Mouse (Mus musculus): ENCODE results near the gene Gm13277. TPM values are rescaled to one million over a fixed set of nuclear protein-coding genes. Genes with fewer than 3 reads are reported as not detected.
"Not testable (repeated sequence)": the region's sequence is repeated elsewhere in the genome, so short reads cannot be mapped to it uniquely, and the experiment has no call there.

Gene Gm13277
- polyA plus RNA-seq, 1 experiment from 2014 or later: not detected

DNA sequence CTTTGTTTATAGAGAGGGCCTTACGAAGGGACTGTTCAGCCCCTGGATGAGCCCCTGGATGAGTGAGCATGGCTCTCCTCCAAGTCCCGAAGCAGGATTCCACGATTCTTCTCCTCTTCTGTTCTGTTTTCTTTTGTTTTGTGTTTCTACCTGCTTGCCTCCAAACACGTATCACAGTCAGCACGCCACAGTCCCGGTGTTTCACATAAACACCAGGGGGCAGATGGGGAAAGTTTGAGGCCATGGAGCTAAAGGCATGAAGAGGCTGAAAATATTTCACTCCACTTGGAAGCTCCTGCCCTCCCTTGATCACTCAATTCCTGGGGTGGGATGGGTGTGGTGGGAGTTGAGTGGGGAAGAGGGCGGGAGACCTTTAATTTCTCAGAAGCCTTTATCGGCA lies 26.7 kb upstream of the Gm13277 start:
- not testable (repeated sequence) for ATAC-seq (ENCODE audit: low FRiP score); H3K27ac ChIP-seq; H3K9ac ChIP-seq; H3K36me3 ChIP-seq; H3K27me3 ChIP-seq; H3K4me2 ChIP-seq (replicated peaks); H3K4me1 ChIP-seq; H3K4me3 ChIP-seq; H3K9me3 ChIP-seq (replicated peaks)
- 63% methylated on average over 6 of the region's 8 CpGs for WGBS

GRCm38 (mm10) chr4:88762341-88762740 lies 26.1 kb upstream of the Gm13277 start:
- H3K4me1 ChIP-seq; H3K9ac ChIP-seq; H3K9me3 ChIP-seq (replicated peaks); H3K4me2 ChIP-seq (replicated peaks); H3K4me3 ChIP-seq; H3K27ac ChIP-seq; H3K27me3 ChIP-seq; ATAC-seq (ENCODE audit: low FRiP score); H3K36me3 ChIP-seq: not testable (repeated sequence)
- WGBS: 54% methylated on average over 9 of the region's 9 CpGs

DNA sequence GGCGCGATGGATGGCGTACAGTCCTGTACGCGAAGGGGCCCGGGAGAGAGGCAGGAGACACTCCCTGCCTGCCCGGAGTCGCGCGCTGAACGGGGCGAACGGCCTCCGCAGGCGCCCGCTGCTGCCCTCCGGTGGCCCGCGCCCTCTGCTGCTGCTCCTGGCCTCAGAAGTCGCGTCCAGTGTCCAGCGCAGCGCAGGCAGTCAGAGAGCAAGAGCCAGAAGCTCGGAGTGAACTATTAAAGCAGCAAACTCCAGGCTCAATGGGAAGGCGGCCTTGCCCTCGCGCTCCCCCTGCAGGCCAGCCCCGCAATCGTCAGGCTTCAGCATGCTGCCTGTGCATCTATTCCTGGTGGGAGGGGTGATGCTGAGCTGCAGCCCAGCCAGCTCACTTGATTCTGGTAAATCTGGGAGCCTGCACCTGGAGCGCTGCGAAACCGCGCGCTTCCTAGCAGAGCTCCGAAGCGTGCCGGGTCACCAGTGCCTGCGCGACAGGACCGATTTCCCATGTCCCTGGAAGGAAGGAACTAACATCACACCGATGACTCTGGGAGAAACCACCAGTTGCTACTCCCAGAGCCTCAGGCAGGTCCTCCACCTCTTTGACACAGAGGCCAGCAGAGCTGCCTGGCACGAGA lies 24.9 kb upstream of the Gm13277 start:
- Histone ChIP-seq H3K4me3 (peak overlapping the region; percentile 30), H3K4me2 (replicated peaks) (peak overlapping the region; percentile 56)
- not testable (repeated sequence) for H3K27ac ChIP-seq; H3K27me3 ChIP-seq; H3K36me3 ChIP-seq; ATAC-seq (ENCODE audit: low FRiP score); H3K9ac ChIP-seq; H3K9me3 ChIP-seq (replicated peaks); H3K4me1 ChIP-seq
- WGBS: 3% methylated on average over 32 of the region's 42 CpGs

DNA sequence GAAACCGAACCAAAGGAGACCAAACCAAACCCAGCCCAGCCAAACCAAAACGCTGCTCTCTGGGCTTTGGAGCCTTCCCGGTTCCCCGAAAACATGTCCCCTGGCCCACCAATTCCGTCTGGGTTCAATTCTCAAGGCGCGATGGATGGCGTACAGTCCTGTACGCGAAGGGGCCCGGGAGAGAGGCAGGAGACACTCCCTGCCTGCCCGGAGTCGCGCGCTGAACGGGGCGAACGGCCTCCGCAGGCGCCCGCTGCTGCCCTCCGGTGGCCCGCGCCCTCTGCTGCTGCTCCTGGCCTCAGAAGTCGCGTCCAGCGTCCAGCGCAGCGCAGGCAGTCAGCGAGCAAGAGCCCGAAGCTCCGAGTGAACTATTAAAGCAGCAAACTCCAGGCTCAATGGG lies 14.9 kb upstream of the Gm13277 start, which contains the start of gene Gm13290:
TSS of gene Gm13290 (plus strand) at position 301 of the 400 bp plus-strand sequence.
- not testable (repeated sequence) for H3K27ac ChIP-seq; H3K4me2 ChIP-seq (replicated peaks); H3K9me3 ChIP-seq (replicated peaks); H3K36me3 ChIP-seq; H3K27me3 ChIP-seq; H3K9ac ChIP-seq; ATAC-seq (ENCODE audit: low FRiP score); H3K4me3 ChIP-seq; H3K4me1 ChIP-seq
- WGBS: no CpG with 5 or more reads among the region's 32 CpGs

DNA sequence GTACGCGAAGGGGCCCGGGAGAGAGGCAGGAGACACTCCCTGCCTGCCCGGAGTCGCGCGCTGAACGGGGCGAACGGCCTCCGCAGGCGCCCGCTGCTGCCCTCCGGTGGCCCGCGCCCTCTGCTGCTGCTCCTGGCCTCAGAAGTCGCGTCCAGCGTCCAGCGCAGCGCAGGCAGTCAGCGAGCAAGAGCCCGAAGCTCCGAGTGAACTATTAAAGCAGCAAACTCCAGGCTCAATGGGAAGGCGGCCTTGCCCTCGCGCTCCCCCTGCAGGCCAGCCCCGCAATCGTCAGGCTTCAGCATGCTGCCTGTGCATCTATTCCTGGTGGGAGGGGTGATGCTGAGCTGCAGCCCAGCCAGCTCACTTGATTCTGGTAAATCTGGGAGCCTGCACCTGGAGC lies 11.8 kb upstream of the Gm13277 start, which contains the start of gene Gm13289:
TSS of gene Gm13289 (plus strand) at position 301 of the 400 bp plus-strand sequence.
- ATAC-seq (ENCODE audit: low FRiP score); H3K36me3 ChIP-seq: not testable (repeated sequence)
- WGBS: no CpG with 5 or more reads among the region's 29 CpGs

DNA sequence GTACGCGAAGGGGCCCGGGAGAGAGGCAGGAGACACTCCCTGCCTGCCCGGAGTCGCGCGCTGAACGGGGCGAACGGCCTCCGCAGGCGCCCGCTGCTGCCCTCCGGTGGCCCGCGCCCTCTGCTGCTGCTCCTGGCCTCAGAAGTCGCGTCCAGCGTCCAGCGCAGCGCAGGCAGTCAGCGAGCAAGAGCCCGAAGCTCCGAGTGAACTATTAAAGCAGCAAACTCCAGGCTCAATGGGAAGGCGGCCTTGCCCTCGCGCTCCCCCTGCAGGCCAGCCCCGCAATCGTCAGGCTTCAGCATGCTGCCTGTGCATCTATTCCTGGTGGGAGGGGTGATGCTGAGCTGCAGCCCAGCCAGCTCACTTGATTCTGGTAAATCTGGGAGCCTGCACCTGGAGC lies 8.9 kb upstream of the Gm13277 start, which contains the start of gene Gm13272:
TSS of gene Gm13272 (plus strand) at position 301 of the 400 bp plus-strand sequence.
- H3K9ac ChIP-seq; ATAC-seq (ENCODE audit: low FRiP score); H3K36me3 ChIP-seq; H3K9me3 ChIP-seq (replicated peaks); H3K27ac ChIP-seq; H3K27me3 ChIP-seq; H3K4me2 ChIP-seq (replicated peaks); H3K4me3 ChIP-seq; H3K4me1 ChIP-seq: not testable (repeated sequence)
- no CpG with 5 or more reads among the region's 29 CpGs for WGBS

More for the DNA sequence above, 11.8 kb upstream of the Gm13277 start, which contains the start of gene Gm13289:
- not testable (repeated sequence) for H3K4me2 ChIP-seq (replicated peaks); H3K27ac ChIP-seq; H3K4me1 ChIP-seq; H3K4me3 ChIP-seq; H3K27me3 ChIP-seq; H3K9ac ChIP-seq; H3K9me3 ChIP-seq (replicated peaks)

GRCm38 (mm10) chr4:88780320-88780719 lies 8.1 kb upstream of the Gm13277 start:
- H3K4me3 ChIP-seq; H3K4me2 ChIP-seq (replicated peaks); H3K36me3 ChIP-seq; H3K9ac ChIP-seq; H3K9me3 ChIP-seq (replicated peaks); H3K27me3 ChIP-seq; H3K4me1 ChIP-seq; H3K27ac ChIP-seq; ATAC-seq (ENCODE audit: low FRiP score): not testable (repeated sequence)
- WGBS: 57% methylated on average over 14 of the region's 18 CpGs

GRCm38 (mm10) chr4:88781831-88782230 lies 6.6 kb upstream of the Gm13277 start, which contains the start of gene Ifnz:
TSS of gene Ifnz (plus strand) at chr4:88782131.
- H3K9me3 ChIP-seq (replicated peaks); H3K27ac ChIP-seq; ATAC-seq (ENCODE audit: low FRiP score); H3K27me3 ChIP-seq; H3K9ac ChIP-seq; H3K4me1 ChIP-seq; H3K4me3 ChIP-seq; H3K36me3 ChIP-seq: not testable (repeated sequence)
- H3K4me2 ChIP-seq (replicated peaks): peak within 1 kb of the TSS; percentile 41
- WGBS: 12% methylated on average over 5 of the region's 7 CpGs

GRCm38 (mm10) chr4:88782335-88782734 lies 6.1 kb upstream of the Gm13277 start:
- H3K4me2 ChIP-seq (replicated peaks): peak overlapping the region; percentile 41
- not testable (repeated sequence) for H3K9me3 ChIP-seq (replicated peaks); H3K27me3 ChIP-seq; H3K4me3 ChIP-seq; H3K27ac ChIP-seq; H3K9ac ChIP-seq; H3K4me1 ChIP-seq; H3K36me3 ChIP-seq; ATAC-seq (ENCODE audit: low FRiP score)
- 0% methylated on average over 1 of the region's 31 CpGs for WGBS

DNA sequence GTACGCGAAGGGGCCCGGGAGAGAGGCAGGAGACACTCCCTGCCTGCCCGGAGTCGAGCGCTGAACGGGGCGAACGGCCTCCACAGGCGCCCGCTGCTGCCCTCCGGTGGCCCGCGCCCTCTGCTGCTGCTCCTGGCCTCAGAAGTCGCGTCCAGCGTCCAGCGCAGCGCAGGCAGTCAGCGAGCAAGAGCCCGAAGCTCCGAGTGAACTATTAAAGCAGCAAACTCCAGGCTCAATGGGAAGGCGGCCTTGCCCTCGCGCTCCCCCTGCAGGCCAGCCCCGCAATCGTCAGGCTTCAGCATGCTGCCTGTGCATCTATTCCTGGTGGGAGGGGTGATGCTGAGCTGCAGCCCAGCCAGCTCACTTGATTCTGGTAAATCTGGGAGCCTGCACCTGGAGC lies 3.0 kb upstream of the Gm13277 start, which contains the start of gene Gm13276:
TSS of gene Gm13276 (plus strand) at position 301 of the 400 bp plus-strand sequence.
- not testable (repeated sequence) for H3K27me3 ChIP-seq; H3K4me2 ChIP-seq (replicated peaks); H3K9me3 ChIP-seq (replicated peaks); H3K36me3 ChIP-seq; H3K4me3 ChIP-seq; ATAC-seq (ENCODE audit: low FRiP score); H3K4me1 ChIP-seq; H3K27ac ChIP-seq; H3K9ac ChIP-seq
- WGBS: no CpG with 5 or more reads among the region's 27 CpGs

DNA sequence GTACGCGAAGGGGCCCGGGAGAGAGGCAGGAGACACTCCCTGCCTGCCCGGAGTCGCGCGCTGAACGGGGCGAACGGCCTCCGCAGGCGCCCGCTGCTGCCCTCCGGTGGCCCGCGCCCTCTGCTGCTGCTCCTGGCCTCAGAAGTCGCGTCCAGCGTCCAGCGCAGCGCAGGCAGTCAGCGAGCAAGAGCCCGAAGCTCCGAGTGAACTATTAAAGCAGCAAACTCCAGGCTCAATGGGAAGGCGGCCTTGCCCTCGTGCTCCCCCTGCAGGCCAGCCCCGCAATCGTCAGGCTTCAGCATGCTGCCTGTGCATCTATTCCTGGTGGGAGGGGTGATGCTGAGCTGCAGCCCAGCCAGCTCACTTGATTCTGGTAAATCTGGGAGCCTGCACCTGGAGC lies 2.8 kb downstream of the Gm13277 start, which contains the start of gene Gm13278:
TSS of gene Gm13278 (plus strand) at position 301 of the 400 bp plus-strand sequence.
- WGBS: no CpG with 5 or more reads among the region's 28 CpGs
- not testable (repeated sequence) for H3K4me3 ChIP-seq; ATAC-seq (ENCODE audit: low FRiP score); H3K9me3 ChIP-seq (replicated peaks); H3K27me3 ChIP-seq; H3K36me3 ChIP-seq; H3K27ac ChIP-seq; H3K4me1 ChIP-seq; H3K9ac ChIP-seq; H3K4me2 ChIP-seq (replicated peaks)

GRCm38 (mm10) chr4:88793936-88794675 lies 5.7 kb downstream of the Gm13277 start, which contains the start of gene Gm13275:
TSS of gene Gm13275 (plus strand) at chr4:88794487.
- H3K27ac ChIP-seq; H3K9ac ChIP-seq; H3K4me1 ChIP-seq; H3K4me3 ChIP-seq; H3K27me3 ChIP-seq; H3K36me3 ChIP-seq; ATAC-seq (ENCODE audit: low FRiP score); H3K4me2 ChIP-seq (replicated peaks); H3K9me3 ChIP-seq (replicated peaks): not testable (repeated sequence)
- WGBS: 0% methylated on average over 8 of the region's 52 CpGs
